Mouse (Mus musculus) brain, embryonic 14.5 days (tissue): ENCODE measurements at regions not wholly inside any gene's neighbourhood (a gene's known extent, or its start where the extent isn't known, plus 50 kb on each side); places are given as distances from the start of the nearest gene placed in this dataset.

Experiments
- CTCF ChIP-seq: fragments of 200-500 bp; IDR thresholded peaks from 2 replicates; pipeline ENCODE4 v1.5.1; 2012; ENCODE audit warnings: inconsistent platforms, mild to moderate bottlenecking, moderate library complexity, borderline replicate concordance; ENCODE audit not compliant: insufficient read depth, insufficient read length; ENCODE audit errors: extremely low read depth
- POLR2A ChIP-seq: fragments of 200-500 bp; IDR thresholded peaks from 2 replicates; pipeline ENCODE4 v1.6.1; 2012; ENCODE audit warnings: mild to moderate bottlenecking, inconsistent platforms, borderline replicate concordance; ENCODE audit not compliant: poor library complexity, insufficient read depth, insufficient read length, severe bottlenecking; ENCODE audit errors: extremely low read depth

- TF ChIP-seq CTCF (no peak), POLR2A (no peak)
These were observed 71.6 kb upstream of the Zc3h12a start for GRCm38 (mm10) chr4:125199281-125199680.
